Mouse (Mus musculus) liver, embryonic 14.5 days (tissue): ENCODE measurements around the gene Upb1. TPM values are rescaled to one million over a fixed set of nuclear protein-coding genes. Genes with fewer than 3 reads are reported as not detected.
A peak's percentile ranks its signal among the peaks of the same experiment; 100 is the strongest.
"Not testable (repeated sequence)": the region's sequence is repeated elsewhere in the genome, so short reads cannot be mapped to it uniquely, and the experiment has no call there.

Experiments
- ATAC-seq: fragments of 200-750 bp; cut with Nextera tagmentation; 2 replicates; pipeline ENCODE4 v1.8.0; 2017; ENCODE audit warnings: moderate number of reproducible peaks, mild to moderate bottlenecking, moderate library complexity; ENCODE audit not compliant: insufficient read depth
- DNase-seq, 3 experiments: peaks; one replicate each; pipeline ENCODE4 v3.0.0-alpha.2; 2012 to 2013; ENCODE audit warnings: low read depth in 3 of 3, low spot score in 3 of 3
- H3K27ac ChIP-seq: fragments of 300-500 bp; sonication (generic); 2 replicates; pipeline ENCODE4 v1.5.1; 2014; ENCODE audit warnings: moderate library complexity, mild to moderate bottlenecking, control low read depth, inconsistent platforms
- H3K27me3 ChIP-seq: fragments of 300-500 bp; sonication (generic); 2 replicates; pipeline ENCODE4 v1.6.1; 2014; ENCODE audit warnings: mild to moderate bottlenecking, low read length, moderate library complexity; ENCODE audit not compliant: control insufficient read depth, insufficient read depth
- H3K36me3 ChIP-seq: fragments of 300-500 bp; sonication (generic); replicated peaks from 2 replicates; pipeline ENCODE4 v1.6.1; 2014; ENCODE audit warnings: low read depth; ENCODE audit not compliant: control insufficient read depth, insufficient read depth
- H3K4me1 ChIP-seq, 2 experiments: fragments of 200-500 bp in 1 of 2; fragments of 300-500 bp in 1 of 2; sonication (generic) in 1 of 2; replicated peaks; 2 replicates each; pipeline ENCODE4 v1.6.1; 2012 to 2014; ENCODE audit warnings: antibody characterized with exemption in 1 of 2, inconsistent platforms in 1 of 2, low read length in 1 of 2; ENCODE audit not compliant: control insufficient read depth in 2 of 2, insufficient read depth in 2 of 2
- H3K4me2 ChIP-seq: fragments of 300-500 bp; sonication (generic); 2 replicates; pipeline ENCODE4 v1.6.1; 2014; ENCODE audit warnings: low read depth, mild to moderate bottlenecking, control low read depth, moderate library complexity
- H3K4me3 ChIP-seq, 2 experiments: fragments of 200-500 bp in 1 of 2; fragments of 300-500 bp in 1 of 2; sonication (generic) in 1 of 2; 2 replicates each; pipeline ENCODE4 v1.5.1; 2012 to 2014; ENCODE audit warnings: low read depth in 2 of 2, low read length in 2 of 2, mild to moderate bottlenecking in 2 of 2, control low read depth in 1 of 2, inconsistent platforms in 1 of 2, moderate library complexity in 1 of 2; ENCODE audit not compliant: insufficient read depth in 1 of 2
- H3K9ac ChIP-seq: fragments of 300-500 bp; sonication (generic); replicated peaks from 2 replicates; pipeline ENCODE4 v1.6.1; 2014; ENCODE audit warnings: mild to moderate bottlenecking, control low read depth, moderate library complexity
- H3K9me3 ChIP-seq: fragments of 300-500 bp; sonication (generic); 2 replicates; pipeline ENCODE4 v1.6.1; 2016; ENCODE audit warnings: low read length, mixed read lengths; ENCODE audit not compliant: control insufficient read depth
- CTCF ChIP-seq: IDR thresholded peaks from 2 replicates; pipeline ENCODE4 v1.5.1; 2016; ENCODE audit warnings: antibody characterized with exemption, low read depth, control low read depth
- EP300 ChIP-seq: IDR thresholded peaks from 2 replicates; pipeline ENCODE4 v1.6.1; 2016; ENCODE audit warnings: antibody characterized with exemption, low read depth
- WGBS: fragments of 180-500 bp; shearing (Covaris S2); extraction: QIAGEN DNeasy Blood & Tissue Kit; methylation state at CpG from one replicate; pipeline ENCODE4 v1.1.7; 2014; ENCODE audit not compliant: insufficient replicate concordance; 5-methylcytosine and 5-hydroxymethylcytosine counted together
- polyA plus RNA-seq, 2 experiments: library from polyadenylated mRNA; depleted of rRNA in 1 of 2; stranded (reverse) in 1 of 2; unstranded in 1 of 2; fragments of >200 nt; fragmentation: Nextera tagmentation in 1 of 2; extraction: Ambion mirVana in 1 of 2; gene quantifications; 2 replicates each; pipeline versions ENCODE4 v1.2.1 to v1.2.3; 2012 to 2014

Gene Upb1
- polyA plus RNA-seq, 2 experiments: 8.8 to 20.1 TPM

- H3K27ac ChIP-seq: no peak overlapping the region
- peaks cover 0 to 3% of the 10 kb centered on the region in 2 experiments; a peak in 1 of 4 replicates for H3K4me1 ChIP-seq
- H3K9ac ChIP-seq: no peak overlapping the region
- TF ChIP-seq CTCF (no peak), EP300 (no peak)
- DNase-seq: no peak
- no peak overlapping the region for H3K4me3 ChIP-seq
- H3K36me3 ChIP-seq: no peaks in the 10 kb centered on the region
- no peak for ATAC-seq
- H3K9me3 ChIP-seq: no peaks in the 10 kb centered on the region
- 55% methylated on average over 9 of the region's 9 CpGs for WGBS
- H3K4me2 ChIP-seq: no peak overlapping the region
- H3K27me3 ChIP-seq: no peaks in the 10 kb centered on the region
Measured at GRCm38 (mm10) chr10:75364796-75365195, 36.1 kb upstream of the Upb1 start.

GRCm38 (mm10) chr10:75365231-75365633 lies 35.7 kb upstream of the Upb1 start:
- ATAC-seq (no peak), DNase-seq (no peak)
- peak overlapping the region in 1 of 2 experiments; percentile 29; a peak in 1 of 4 replicates for H3K4me3 ChIP-seq
- H3K4me2 ChIP-seq: no peak overlapping the region
- no peaks in the 10 kb centered on the region for H3K27me3 ChIP-seq
- no peaks in the 10 kb centered on the region for H3K36me3 ChIP-seq
- H3K9me3 ChIP-seq: no peaks in the 10 kb centered on the region
- H3K9ac ChIP-seq: no peak overlapping the region
- H3K27ac ChIP-seq: no peak overlapping the region
- H3K4me1 ChIP-seq: peaks cover 0 to 3% of the 10 kb centered on the region in 2 experiments; a peak in 1 of 4 replicates
- TF ChIP-seq EP300: no peak
- no peak for TF ChIP-seq CTCF
- 41% methylated on average over 6 of the region's 6 CpGs for WGBS

- 71% methylated on average over 11 of the region's 19 CpGs for WGBS
- H3K27me3 ChIP-seq, H3K4me3 ChIP-seq, H3K36me3 ChIP-seq, H3K9me3 ChIP-seq, H3K4me1 ChIP-seq, H3K4me2 ChIP-seq, DNase-seq, H3K9ac ChIP-seq, ATAC-seq, H3K27ac ChIP-seq: not testable (repeated sequence)
Measured at GRCm38 (mm10) chr10:75373655-75374351, 27.1 kb upstream of the Upb1 start.

- WGBS: 74% methylated on average over 10 of the region's 10 CpGs
- no peak for TF ChIP-seq EP300
- TF ChIP-seq CTCF: no peak
- no peak overlapping the region for H3K27ac ChIP-seq
Measured at GRCm38 (mm10) chr10:75378688-75379087, 22.2 kb upstream of the Upb1 start.

GRCm38 (mm10) chr10:75390156-75390555 lies 10.8 kb upstream of the Upb1 start:
- DNase-seq (no peak), ATAC-seq (no peak)
- WGBS: 52% methylated on average over 2 of the region's 2 CpGs

More at GRCm38 (mm10) chr10:75378688-75379087, 22.2 kb upstream of the Upb1 start:
- DNase-seq (no peak), ATAC-seq (no peak)
- Histone ChIP-seq H3K36me3 (no peaks in the 10 kb centered on the region), H3K9me3 (no peaks in the 10 kb centered on the region), H3K4me1 (no peaks in the 10 kb centered on the region), H3K4me2 (no peak overlapping the region), H3K9ac (no peak overlapping the region), H3K27me3 (no peaks in the 10 kb centered on the region), H3K4me3 (no peak overlapping the region)

More at GRCm38 (mm10) chr10:75390156-75390555, 10.8 kb upstream of the Upb1 start:
- no peak overlapping the region for H3K27ac ChIP-seq
- H3K27me3 ChIP-seq: no peaks in the 10 kb centered on the region
- no peaks in the 10 kb centered on the region for H3K36me3 ChIP-seq
- no peaks in the 10 kb centered on the region for H3K9me3 ChIP-seq
- TF ChIP-seq CTCF (no peak), EP300 (no peak)
- no peak overlapping the region for H3K4me3 ChIP-seq
- no peak overlapping the region for H3K9ac ChIP-seq
- H3K4me2 ChIP-seq: no peak overlapping the region
- no peaks in the 10 kb centered on the region for H3K4me1 ChIP-seq
